Mouse (Mus musculus) kidney, postnatal 0 days (tissue): ENCODE measurements around the gene Wbp11. TPM values are rescaled to one million over a fixed set of nuclear protein-coding genes. Genes with fewer than 3 reads are reported as not detected.

Experiments
- ATAC-seq: fragments of 200-750 bp; cut with Nextera tagmentation; replicated peaks from 2 replicates; pipeline ENCODE4 v1.8.0; 2017; ENCODE audit warnings: low read depth, moderate number of reproducible peaks, moderate TSS enrichment, moderate library complexity; ENCODE audit not compliant: low FRiP score
- DNase-seq: peaks from one replicate; pipeline ENCODE4 v3.0.0-alpha.2; 2016; ENCODE audit warnings: low spot score
- H3K27ac ChIP-seq: fragments of 300-500 bp; sonication (generic); 2 replicates; pipeline ENCODE4 v1.5.1; 2014; ENCODE audit warnings: mild to moderate bottlenecking
- H3K27me3 ChIP-seq: fragments of 300-500 bp; sonication (generic); 2 replicates; pipeline ENCODE4 v1.6.1; 2014; ENCODE audit warnings: low read length, mixed read lengths; ENCODE audit not compliant: insufficient read depth
- H3K36me3 ChIP-seq: fragments of 300-500 bp; sonication (generic); 2 replicates; pipeline ENCODE4 v1.6.1; 2014; ENCODE audit warnings: low read length, mixed read lengths; ENCODE audit not compliant: insufficient read depth
- H3K4me1 ChIP-seq: fragments of 300-500 bp; sonication (generic); replicated peaks from 2 replicates; pipeline ENCODE4 v1.6.1; 2014; ENCODE audit warnings: antibody characterized with exemption, low read length, mixed read lengths; ENCODE audit not compliant: insufficient read depth
- H3K4me2 ChIP-seq: fragments of 300-500 bp; sonication (generic); 2 replicates; pipeline ENCODE4 v1.6.1; 2014; ENCODE audit warnings: mild to moderate bottlenecking, low read length, moderate library complexity, mixed read lengths
- H3K4me3 ChIP-seq: fragments of 300-500 bp; sonication (generic); replicated peaks from 2 replicates; pipeline ENCODE4 v1.5.1; 2014; ENCODE audit warnings: low read depth, low read length
- H3K9ac ChIP-seq: fragments of 300-500 bp; sonication (generic); 2 replicates; pipeline ENCODE4 v1.6.1; 2014; ENCODE audit warnings: low read depth, low read length
- H3K9me3 ChIP-seq: fragments of 300-500 bp; sonication (generic); replicated peaks from 2 replicates; pipeline ENCODE4 v1.6.1; 2016; ENCODE audit warnings: low read length, inconsistent platforms, mixed read lengths
- CTCF ChIP-seq: IDR thresholded peaks from 2 replicates; pipeline ENCODE4 v1.5.1; 2016; ENCODE audit warnings: antibody characterized with exemption, low read depth, mild to moderate bottlenecking, moderate library complexity
- WGBS: fragments of 180-500 bp; shearing (Covaris S2); extraction: QIAGEN DNeasy Blood & Tissue Kit; methylation state at CpG from one replicate; pipeline ENCODE4 v1.1.7; 2014; 5-methylcytosine and 5-hydroxymethylcytosine counted together
- polyA plus RNA-seq: library from polyadenylated mRNA; unstranded; fragments of >200 nt; fragmentation: Nextera tagmentation; extraction: Ambion mirVana; gene quantifications from 2 replicates; pipeline ENCODE4 v1.2.1, GENCODE M21; 2015

The Wbp11 gene
- polyA plus RNA-seq, 1 experiment from 2014 or later, result 76.4 TPM

DNA sequence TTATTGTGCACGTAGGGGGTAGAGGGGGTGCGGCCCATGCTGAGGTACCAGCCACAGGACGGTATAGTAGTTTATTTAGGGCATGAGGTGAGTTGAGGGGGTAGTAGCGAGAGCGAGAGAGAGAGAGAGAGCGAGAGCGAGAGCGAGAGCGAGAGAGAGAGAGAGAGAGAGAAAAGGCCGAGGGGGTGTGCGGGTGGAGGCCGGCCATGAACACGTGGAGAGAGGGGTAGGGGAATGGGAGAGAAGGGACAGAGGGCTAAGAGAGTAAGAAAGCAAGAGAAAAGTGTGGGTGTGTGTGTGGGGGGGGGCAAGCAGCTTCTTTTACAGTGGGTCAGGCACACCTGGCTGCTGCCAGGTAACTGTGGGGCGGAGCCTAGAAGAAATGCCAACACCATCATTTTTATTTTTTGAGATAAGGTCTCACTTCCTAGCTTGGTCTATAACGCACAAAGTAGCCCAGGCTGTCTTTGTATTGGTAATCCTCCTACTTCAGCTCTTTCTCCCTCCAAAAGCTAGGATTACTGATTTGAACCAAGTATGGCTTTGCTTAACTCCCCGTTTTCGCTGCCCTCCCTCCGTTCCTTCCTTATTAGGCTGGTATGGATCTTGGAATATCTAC, 20.5 kb downstream of the Wbp11 start:
- H3K27ac ChIP-seq, result peak overlapping the region; percentile 13; the same call in 1 of the 2 replicates
- no peak for TF ChIP-seq CTCF
- peak overlapping the region; percentile 87 for H3K4me2 ChIP-seq
- ATAC-seq (no peak), DNase-seq (no peak)
- H3K9me3 ChIP-seq, result no peaks in the 10 kb centered on the region
- H3K4me3 ChIP-seq, result peak overlapping the region; percentile 61; the same call in 1 of the 2 replicates
- H3K27me3 ChIP-seq, result no peaks in the 10 kb centered on the region
- H3K4me1 ChIP-seq, result peaks cover 7% of the 10 kb centered on the region
- H3K36me3 ChIP-seq, result peaks cover 7% of the 10 kb centered on the region
- 48% methylated on average over 18 of the region's 18 CpGs for WGBS
- peak overlapping the region; percentile 1; the same call in 1 of the 2 replicates for H3K9ac ChIP-seq

- H3K36me3 ChIP-seq, result peaks cover under 1% of the 10 kb centered on the region; the same call in 1 of the 2 replicates
- H3K4me3 ChIP-seq, result no peak overlapping the region
- no peak for TF ChIP-seq CTCF
- peak overlapping the region; percentile 87; the same call in 1 of the 2 replicates for H3K4me2 ChIP-seq
- H3K4me1 ChIP-seq, result peaks cover 7% of the 10 kb centered on the region
- H3K9ac ChIP-seq, result no peak overlapping the region
- H3K27me3 ChIP-seq, result no peaks in the 10 kb centered on the region
- 76% methylated on average over 5 of the region's 5 CpGs for WGBS
- DNase-seq, result no peak
- ATAC-seq, result no peak
- no peaks in the 10 kb centered on the region for H3K9me3 ChIP-seq
- H3K27ac ChIP-seq, result 0 out of 2 replicates have a peak overlapping the region, but pooled peaks have one; percentile 39
Observed at GRCm38 (mm10) chr6:136806819-136807218, 21.2 kb downstream of the Wbp11 start.

- ATAC-seq (no peak), DNase-seq (no peak)
- WGBS, result 79% methylated on average over 1 of the region's 1 CpGs
- no peak for TF ChIP-seq CTCF
- no peak overlapping the region for H3K4me3 ChIP-seq
- H3K4me2 ChIP-seq, result no peak overlapping the region
- H3K4me1 ChIP-seq, result peaks cover 7% of the 10 kb centered on the region
- H3K9me3 ChIP-seq, result no peaks in the 10 kb centered on the region
- no peak overlapping the region for H3K27ac ChIP-seq
- H3K27me3 ChIP-seq, result no peaks in the 10 kb centered on the region
- H3K36me3 ChIP-seq, result no peaks in the 10 kb centered on the region
- no peak overlapping the region for H3K9ac ChIP-seq
Observed at GRCm38 (mm10) chr6:136805409-136805775, 22.6 kb downstream of the Wbp11 start.

DNA sequence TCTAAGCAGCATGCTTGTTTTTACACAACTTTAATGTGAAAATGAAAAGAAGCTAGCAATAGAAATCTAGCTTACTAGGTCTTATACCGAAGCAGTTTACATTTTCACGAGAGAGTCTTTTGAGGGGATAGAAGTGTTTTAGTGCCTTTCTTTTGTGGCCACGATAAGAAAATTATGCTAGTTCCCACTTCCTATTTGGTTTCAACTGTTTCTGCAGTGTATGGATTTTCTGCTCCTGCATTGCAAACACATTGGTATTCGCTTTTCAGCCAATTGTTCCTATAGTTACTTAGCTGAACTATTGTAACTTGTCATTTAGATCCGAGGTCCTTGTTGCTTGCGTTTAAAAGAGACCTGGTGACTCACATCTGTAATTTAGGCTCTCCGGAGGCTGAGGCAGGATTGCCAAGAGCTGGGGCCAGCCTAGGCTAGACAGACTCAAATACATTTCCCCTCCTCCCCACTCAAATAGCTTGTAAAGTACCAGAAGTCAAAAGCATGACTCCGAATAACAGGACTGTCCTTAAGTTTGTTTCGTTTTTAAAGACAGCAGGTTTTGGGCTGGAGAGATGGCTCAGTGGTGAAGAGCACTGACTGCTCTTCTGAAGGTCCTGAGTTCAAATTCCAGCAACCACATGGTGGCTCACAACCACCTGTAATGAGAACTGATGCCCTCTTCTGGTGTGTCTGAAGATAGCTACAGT, 23.2 kb downstream of the Wbp11 start:
- Histone ChIP-seq H3K36me3 (no peaks in the 10 kb centered on the region), H3K27ac (peak overlapping the region; percentile 98), H3K4me1 (peaks cover 7% of the 10 kb centered on the region), H3K27me3 (no peaks in the 10 kb centered on the region), H3K9ac (peak overlapping the region; percentile 45; the same call in 1 of the 2 replicates), H3K9me3 (no peaks in the 10 kb centered on the region), H3K4me3 (peak overlapping the region; percentile 64), H3K4me2 (peak overlapping the region; percentile 70)
- DNase-seq (no peak), ATAC-seq (no peak)
- TF ChIP-seq CTCF, result no peak
- WGBS, result 24% methylated on average over 9 of the region's 9 CpGs

- Histone ChIP-seq H3K27ac (peak within 1 kb of the TSS; percentile 98), H3K4me3 (peak within 1 kb of the TSS; percentile 64), H3K4me1 (peaks cover under 1% of the 10 kb centered on the region), H3K36me3 (no peaks in the 10 kb centered on the region), H3K4me2 (peak within 1 kb of the TSS; percentile 70), H3K9me3 (no peaks in the 10 kb centered on the region), H3K9ac (peak within 1 kb of the TSS; percentile 85), H3K27me3 (no peaks in the 10 kb centered on the region)
- under 1% methylated on average over 50 of the region's 50 CpGs for WGBS
- ATAC-seq, result peak; percentile 56
- peak; percentile 97 for DNase-seq
- no peak for TF ChIP-seq CTCF
Observed at GRCm38 (mm10) chr6:136803739-136804633, 24.0 kb downstream of the Wbp11 start, which contains the start of gene Hist4h4. Gene Hist4h4, minus strand, starts transcription at chr6:136804415.

GRCm38 (mm10) chr6:136803093-136803738, 24.8 kb downstream of the Wbp11 start:
- 13% methylated on average over 12 of the region's 12 CpGs for WGBS
- DNase-seq (no peak), ATAC-seq (no peak)
- H3K36me3 ChIP-seq, result no peaks in the 10 kb centered on the region
- peak overlapping the region; percentile 70 for H3K4me2 ChIP-seq
- no peaks in the 10 kb centered on the region for H3K27me3 ChIP-seq
- TF ChIP-seq CTCF, result no peak
- H3K9me3 ChIP-seq, result no peaks in the 10 kb centered on the region
- H3K4me1 ChIP-seq, result no peaks in the 10 kb centered on the region; the same call in 1 of the 2 replicates
- peak overlapping the region; percentile 64 for H3K4me3 ChIP-seq
- H3K9ac ChIP-seq, result peak overlapping the region; percentile 85
- H3K27ac ChIP-seq, result peak overlapping the region; percentile 98
